Mouse (Mus musculus): ENCODE data around the gene Gripap1. TPM values are rescaled to one million over a fixed set of nuclear protein-coding genes. Genes with fewer than 3 reads are reported as not detected.

Gene Gripap1
- polyA plus RNA-seq (2015; fragmentation: Illumina TruSeq; extraction: RNeasy Lipid Tissue Mini Kit (QIAGEN cat#74804); ENCODE audit: low read depth, low replicate concordance) = 88.6 TPM

GRCm38 (mm10) chrX:7789542-7790136, at the start of gene Gripap1:
Gene Gripap1, plus strand, starts transcription at chrX:7789765.

GRCm38 (mm10) chrX:7750432-7751116, 39.0 kb upstream of the Gripap1 start, which contains the start of gene Ccdc120:
Gene Ccdc120, minus strand, starts transcription at chrX:7750905.

GRCm38 (mm10) chrX:7762137-7762920, 27.2 kb upstream of the Gripap1 start, which contains the start of gene Tfe3:
Gene Tfe3, plus strand, starts transcription at chrX:7762560.

GRCm38 (mm10) chrX:7821865-7822779, 32.6 kb downstream of the Gripap1 start, which contains the start of gene Kcnd1:
Gene Kcnd1, plus strand, starts transcription at chrX:7822289.

GRCm38 (mm10) chrX:7841163-7842162, 51.9 kb downstream of the Gripap1 start, which contains the start of gene Otud5:
Gene Otud5, plus strand, starts transcription at chrX:7841364.

Other genes with a start within 250 kb of the Gripap1 start
- not detected for gene Foxp3, start 216.1 kb upstream of the Gripap1 start, polyA plus RNA-seq (2015; fragmentation: Illumina TruSeq; extraction: RNeasy Lipid Tissue Mini Kit (QIAGEN cat#74804); ENCODE audit: low read depth, low replicate concordance)
- gene Ppp1r3f, start 215.5 kb upstream of the Gripap1 start, polyA plus RNA-seq (2015; fragmentation: Illumina TruSeq; extraction: RNeasy Lipid Tissue Mini Kit (QIAGEN cat#74804); ENCODE audit: low read depth, low replicate concordance) = 17.3 TPM
- 26.3 TPM for gene Ccdc22, start 184.2 kb upstream of the Gripap1 start, polyA plus RNA-seq (2015; fragmentation: Illumina TruSeq; extraction: RNeasy Lipid Tissue Mini Kit (QIAGEN cat#74804); ENCODE audit: low read depth, low replicate concordance)
- 0.07 TPM for gene Cacna1f, start 182.7 kb upstream of the Gripap1 start, polyA plus RNA-seq (2015; fragmentation: Illumina TruSeq; extraction: RNeasy Lipid Tissue Mini Kit (QIAGEN cat#74804); ENCODE audit: low read depth, low replicate concordance)
- gene Syp, start 151.3 kb upstream of the Gripap1 start, polyA plus RNA-seq (2015; fragmentation: Illumina TruSeq; extraction: RNeasy Lipid Tissue Mini Kit (QIAGEN cat#74804); ENCODE audit: low read depth, low replicate concordance) = 1,230 TPM
- gene Prickle3, start 132.5 kb upstream of the Gripap1 start, polyA plus RNA-seq (2015; fragmentation: Illumina TruSeq; extraction: RNeasy Lipid Tissue Mini Kit (QIAGEN cat#74804); ENCODE audit: low read depth, low replicate concordance) = 2.5 TPM
- gene Plp2, start 118.4 kb upstream of the Gripap1 start, polyA plus RNA-seq (2015; fragmentation: Illumina TruSeq; extraction: RNeasy Lipid Tissue Mini Kit (QIAGEN cat#74804); ENCODE audit: low read depth, low replicate concordance) = 11.6 TPM
- 0.33 TPM for gene Magix, start 108.5 kb upstream of the Gripap1 start, polyA plus RNA-seq (2015; fragmentation: Illumina TruSeq; extraction: RNeasy Lipid Tissue Mini Kit (QIAGEN cat#74804); ENCODE audit: low read depth, low replicate concordance)
- 41.6 TPM for gene Gpkow, start 92.6 kb upstream of the Gripap1 start, polyA plus RNA-seq (2015; fragmentation: Illumina TruSeq; extraction: RNeasy Lipid Tissue Mini Kit (QIAGEN cat#74804); ENCODE audit: low read depth, low replicate concordance)
- 61.8 TPM for gene Wdr45, start 75.4 kb upstream of the Gripap1 start, polyA plus RNA-seq (2015; fragmentation: Illumina TruSeq; extraction: RNeasy Lipid Tissue Mini Kit (QIAGEN cat#74804); ENCODE audit: low read depth, low replicate concordance)
- gene Gm45208, start 67.5 kb upstream of the Gripap1 start, polyA plus RNA-seq (2015; fragmentation: Illumina TruSeq; extraction: RNeasy Lipid Tissue Mini Kit (QIAGEN cat#74804); ENCODE audit: low read depth, low replicate concordance) = not detected
- 124 TPM for gene Praf2, start 61.3 kb upstream of the Gripap1 start, polyA plus RNA-seq (2015; fragmentation: Illumina TruSeq; extraction: RNeasy Lipid Tissue Mini Kit (QIAGEN cat#74804); ENCODE audit: low read depth, low replicate concordance)
- 6.7 TPM for gene Ccdc120, start 38.9 kb upstream of the Gripap1 start, polyA plus RNA-seq (2015; fragmentation: Illumina TruSeq; extraction: RNeasy Lipid Tissue Mini Kit (QIAGEN cat#74804); ENCODE audit: low read depth, low replicate concordance)
- gene Tfe3, start 27.2 kb upstream of the Gripap1 start, polyA plus RNA-seq (2015; fragmentation: Illumina TruSeq; extraction: RNeasy Lipid Tissue Mini Kit (QIAGEN cat#74804); ENCODE audit: low read depth, low replicate concordance) = 24.9 TPM
- gene Kcnd1, start 32.5 kb downstream of the Gripap1 start, polyA plus RNA-seq (2015; fragmentation: Illumina TruSeq; extraction: RNeasy Lipid Tissue Mini Kit (QIAGEN cat#74804); ENCODE audit: low read depth, low replicate concordance) = 6.4 TPM
- 71.5 TPM for gene Otud5, start 51.6 kb downstream of the Gripap1 start, polyA plus RNA-seq (2015; fragmentation: Illumina TruSeq; extraction: RNeasy Lipid Tissue Mini Kit (QIAGEN cat#74804); ENCODE audit: low read depth, low replicate concordance)
- gene Pim2, start 88.5 kb downstream of the Gripap1 start, polyA plus RNA-seq (2015; fragmentation: Illumina TruSeq; extraction: RNeasy Lipid Tissue Mini Kit (QIAGEN cat#74804); ENCODE audit: low read depth, low replicate concordance) = 47.5 TPM
- gene Slc35a2, start 94.3 kb downstream of the Gripap1 start, polyA plus RNA-seq (2015; fragmentation: Illumina TruSeq; extraction: RNeasy Lipid Tissue Mini Kit (QIAGEN cat#74804); ENCODE audit: low read depth, low replicate concordance) = 30.6 TPM
- 133 TPM for gene Pqbp1, start 109.5 kb downstream of the Gripap1 start, polyA plus RNA-seq (2015; fragmentation: Illumina TruSeq; extraction: RNeasy Lipid Tissue Mini Kit (QIAGEN cat#74804); ENCODE audit: low read depth, low replicate concordance)
- gene Timm17b, start 109.6 kb downstream of the Gripap1 start, polyA plus RNA-seq (2015; fragmentation: Illumina TruSeq; extraction: RNeasy Lipid Tissue Mini Kit (QIAGEN cat#74804); ENCODE audit: low read depth, low replicate concordance) = 29.9 TPM
- not detected for gene Gm10491, start 118.1 kb downstream of the Gripap1 start, polyA plus RNA-seq (2015; fragmentation: Illumina TruSeq; extraction: RNeasy Lipid Tissue Mini Kit (QIAGEN cat#74804); ENCODE audit: low read depth, low replicate concordance)
- gene Gm10490, start 119.8 kb downstream of the Gripap1 start, polyA plus RNA-seq (2015; fragmentation: Illumina TruSeq; extraction: RNeasy Lipid Tissue Mini Kit (QIAGEN cat#74804); ENCODE audit: low read depth, low replicate concordance) = not detected
- 229 TPM for gene Pcsk1n, start 130.1 kb downstream of the Gripap1 start, polyA plus RNA-seq (2015; fragmentation: Illumina TruSeq; extraction: RNeasy Lipid Tissue Mini Kit (QIAGEN cat#74804); ENCODE audit: low read depth, low replicate concordance)
- gene Eras, start 138.8 kb downstream of the Gripap1 start, polyA plus RNA-seq (2015; fragmentation: Illumina TruSeq; extraction: RNeasy Lipid Tissue Mini Kit (QIAGEN cat#74804); ENCODE audit: low read depth, low replicate concordance) = not detected
- gene Hdac6, start 158.1 kb downstream of the Gripap1 start, polyA plus RNA-seq (2015; fragmentation: Illumina TruSeq; extraction: RNeasy Lipid Tissue Mini Kit (QIAGEN cat#74804); ENCODE audit: low read depth, low replicate concordance) = 32.5 TPM
- not detected for gene Gata1, start 188.3 kb downstream of the Gripap1 start, polyA plus RNA-seq (2015; fragmentation: Illumina TruSeq; extraction: RNeasy Lipid Tissue Mini Kit (QIAGEN cat#74804); ENCODE audit: low read depth, low replicate concordance)
- gene Glod5, start 228.7 kb downstream of the Gripap1 start, polyA plus RNA-seq (2015; fragmentation: Illumina TruSeq; extraction: RNeasy Lipid Tissue Mini Kit (QIAGEN cat#74804); ENCODE audit: low read depth, low replicate concordance) = not detected